Mouse (Mus musculus) erythroblast, embryonic 14.5 days (primary cell): ENCODE data around the gene Habp2.

Experiments
- GATA1 ChIP-seq: IDR thresholded peaks from 2 replicates; pipeline ENCODE4 v1.6.1; 2012; ENCODE audit warnings: low read length, inconsistent platforms, mixed read lengths
- TAL1 ChIP-seq: IDR thresholded peaks from 3 replicates; pipeline ENCODE4 v1.6.1; 2012; ENCODE audit warnings: low read length, inconsistent platforms, mixed read lengths

GRCm38 (mm10) chr19:56286866-56287265 is at the start of gene Habp2:
- TF ChIP-seq GATA1 (no peak), TAL1 (no peak)
